Mouse (Mus musculus): ENCODE data around the gene Adcy6. TPM values are rescaled to one million over a fixed set of nuclear protein-coding genes. Genes with fewer than 3 reads are reported as not detected.

Adcy6 gene
- total and polyA plus RNA-seq, 3 experiments: 0.06 to 1.5 TPM; not detected in 1

GRCm38 (mm10) chr15:98614971-98615370, 5.1 kb upstream of the Adcy6 start:
- no peak overlapping the region for H3K27ac ChIP-seq (ENCODE audit: insufficient read depth, low read depth)
- no peaks in the 10 kb centered on the region for H3K79me2 ChIP-seq (replicated peaks; ENCODE audit: control insufficient read depth, extremely low read depth, insufficient read depth, poor library complexity, severe bottlenecking)
- H3K9me3 ChIP-seq (replicated peaks; ENCODE audit: low read length): peaks cover 13% of the 10 kb centered on the region
- no peaks in the 10 kb centered on the region for H3K36me3 ChIP-seq (replicated peaks in 1 of 2; ENCODE audit: control insufficient read depth in 1 of 2, insufficient read depth in 1 of 2, low read length in 1 of 2)
- no peak overlapping the region for H3K9ac ChIP-seq (ENCODE audit: insufficient read depth, low read depth)
- H3K27me3 ChIP-seq (replicated peaks): peaks cover 68% of the 10 kb centered on the region
- in situ Hi-C loops (cut with MboI; ENCODE audit: low pct_ligation_motif_present, low pct_unique_long_range_greater_than_20kb, low sequenced_read_pairs): loop anchor here (5.0 kb wide), 2 partner anchors 33 to 103 kb away; no protein-coding TSS in a partner anchor
- peaks cover 0 to 8% of the 10 kb centered on the region in 2 experiments; a peak in 3 of 4 replicates for H3K4me1 ChIP-seq (ENCODE audit: control insufficient read depth in 1 of 2, insufficient read depth in 2 of 2)
- H3K4me2 ChIP-seq (ENCODE audit: insufficient read depth, low read depth, poor library complexity, severe bottlenecking): no peak overlapping the region
- no peak overlapping the region for H3K4me3 ChIP-seq (replicated peaks in 1 of 3; ENCODE audit: low read depth in 2 of 3, low read length in 2 of 3, poor library complexity in 1 of 3)
- no peak for TF ChIP-seq RCOR1 (conservative IDR thresholded peaks at IDR 0.05; ENCODE audit: low read depth, low read length)
- no peak for TF ChIP-seq CHD1 (IDR thresholded peaks at IDR 0.05; ENCODE audit: low read depth, low read length)
- no peak for TF ChIP-seq ZKSCAN1 (IDR thresholded peaks at IDR 0.05; ENCODE audit: borderline replicate concordance, low read depth, low read length)
- TF ChIP-seq ZNF384 (IDR thresholded peaks at IDR 0.05; ENCODE audit: low read depth, low read length): no peak
- no peak for TF ChIP-seq ZC3H11A (IDR thresholded peaks at IDR 0.05; ENCODE audit: low read depth, low read length)
- TF ChIP-seq POLR2AphosphoS2 (IDR thresholded peaks at IDR 0.05; ENCODE audit: low read depth, low read length): no peak
- TF ChIP-seq USF1 (IDR thresholded peaks at IDR 0.05; ENCODE audit: low read depth, low read length): no peak
- TF ChIP-seq HCFC1 (IDR thresholded peaks at IDR 0.05; ENCODE audit: low read depth, low read length): no peak
- no peak for TF ChIP-seq KAT2A (IDR thresholded peaks at IDR 0.05; ENCODE audit: insufficient replicate concordance, low read length)
- no peak for TF ChIP-seq ZMIZ1 (IDR thresholded peaks at IDR 0.05; ENCODE audit: low read depth, low read length)
- no peak for TF ChIP-seq ETS1 (conservative IDR thresholded peaks at IDR 0.05; ENCODE audit: low read depth, low read length)
- TF ChIP-seq MAFK (IDR thresholded peaks at IDR 0.05; ENCODE audit: insufficient replicate concordance, low read length): no peak
- TF ChIP-seq IRF4 (IDR thresholded peaks at IDR 0.05; ENCODE audit: low read depth, low read length): no peak
- TF ChIP-seq MAZ (IDR thresholded peaks at IDR 0.05; ENCODE audit: low read depth, low read length): no peak
- no peak for TF ChIP-seq USF2 (conservative IDR thresholded peaks at IDR 0.05; ENCODE audit: low read depth, low read length)
- TF ChIP-seq NRF1 (IDR thresholded peaks at IDR 0.05; ENCODE audit: low read depth, low read length): no peak
- TF ChIP-seq EP300 (IDR thresholded peaks at IDR 0.05; ENCODE audit: low read length): no peak
- DNase-seq (ENCODE audit: extremely low read depth): no peak
- dilution Hi-C loops (cut with MboI; ENCODE audit: extremely low pct_ligation_motif_present, extremely low pct_unique_long_range_greater_than_20kb, low sequenced_read_pairs): no loop called here

GRCm38 (mm10) chr15:98614551-98614950, 4.7 kb upstream of the Adcy6 start:
- H3K9ac ChIP-seq (ENCODE audit: insufficient read depth, low read depth): no peak overlapping the region
- no peak for DNase-seq (ENCODE audit: extremely low read depth)
- no peaks in the 10 kb centered on the region for H3K79me2 ChIP-seq (replicated peaks; ENCODE audit: control insufficient read depth, extremely low read depth, insufficient read depth, poor library complexity, severe bottlenecking)
- H3K27me3 ChIP-seq (replicated peaks): peaks cover 70% of the 10 kb centered on the region
- peaks cover 0 to 8% of the 10 kb centered on the region in 2 experiments; a peak in 3 of 4 replicates for H3K4me1 ChIP-seq (ENCODE audit: control insufficient read depth in 1 of 2, insufficient read depth in 2 of 2)
- in situ Hi-C loops (cut with MboI; ENCODE audit: low pct_ligation_motif_present, low pct_unique_long_range_greater_than_20kb, low sequenced_read_pairs) (no loop called here), dilution Hi-C loops (cut with MboI; ENCODE audit: extremely low pct_ligation_motif_present, extremely low pct_unique_long_range_greater_than_20kb, low sequenced_read_pairs) (no loop called here)
- no peak for TF ChIP-seq PAX5 (IDR thresholded peaks at IDR 0.05; ENCODE audit: low read length)
- no peak for TF ChIP-seq CHD1 (IDR thresholded peaks at IDR 0.05; ENCODE audit: low read depth, low read length)
- no peak for TF ChIP-seq ETS1 (conservative IDR thresholded peaks at IDR 0.05; ENCODE audit: low read depth, low read length)
- no peak for TF ChIP-seq IRF4 (IDR thresholded peaks at IDR 0.05; ENCODE audit: low read depth, low read length)
- no peak for TF ChIP-seq MAX (IDR thresholded peaks at IDR 0.05; ENCODE audit: low read length)
- no peak for TF ChIP-seq MEF2A (IDR thresholded peaks at IDR 0.05; ENCODE audit: borderline replicate concordance, low read depth, low read length)
- no peak for TF ChIP-seq TBP (conservative IDR thresholded peaks at IDR 0.05; ENCODE audit: low read depth, low read length)
- no peak for TF ChIP-seq SIN3A (IDR thresholded peaks at IDR 0.05; ENCODE audit: low read length)
- no peak for TF ChIP-seq JUND (conservative IDR thresholded peaks at IDR 0.05; ENCODE audit: low read depth, low read length)
- no peak overlapping the region for H3K4me3 ChIP-seq (replicated peaks in 1 of 3; ENCODE audit: low read depth in 2 of 3, low read length in 2 of 3, poor library complexity in 1 of 3)
- H3K4me2 ChIP-seq (ENCODE audit: insufficient read depth, low read depth, poor library complexity, severe bottlenecking): no peak overlapping the region
- H3K27ac ChIP-seq (ENCODE audit: insufficient read depth, low read depth): no peak overlapping the region
- H3K36me3 ChIP-seq (replicated peaks in 1 of 2; ENCODE audit: control insufficient read depth in 1 of 2, insufficient read depth in 1 of 2, low read length in 1 of 2): no peaks in the 10 kb centered on the region
- H3K9me3 ChIP-seq (replicated peaks; ENCODE audit: low read length): peaks cover 13% of the 10 kb centered on the region

All from CH12.LX (cell line).